Mouse (Mus musculus) CH12.LX (cell line): ENCODE data around the gene Espn. TPM values are rescaled to one million over a fixed set of nuclear protein-coding genes. Genes with fewer than 3 reads are reported as not detected.

Source experiments
- DNase-seq: peaks from one replicate; pipeline ENCODE4 v3.0.0-alpha.2; 2013; ENCODE audit errors: extremely low read depth
- H3K27ac ChIP-seq: 2 replicates; pipeline ENCODE4 v1.5.1; 2012; ENCODE audit warnings: low read depth, mild to moderate bottlenecking, control low read depth, moderate library complexity; ENCODE audit not compliant: insufficient read depth
- H3K27me3 ChIP-seq: replicated peaks from 2 replicates; pipeline ENCODE3; 2012; ENCODE audit warnings: inconsistent platforms
- H3K36me3 ChIP-seq, 2 experiments: replicated peaks in 1 of 2; 2 replicates each; pipeline versions ENCODE3 to v1.6.1; 2012; ENCODE audit warnings: inconsistent platforms in 1 of 2, low read length in 1 of 2, mild to moderate bottlenecking in 1 of 2, mixed read lengths in 1 of 2, moderate library complexity in 1 of 2; ENCODE audit not compliant: control insufficient read depth in 1 of 2, insufficient read depth in 1 of 2
- H3K4me1 ChIP-seq, 2 experiments: 2 replicates each; pipeline ENCODE4 v1.6.1; 2012; ENCODE audit warnings: inconsistent platforms in 1 of 2, moderate library complexity in 1 of 2; ENCODE audit not compliant: insufficient read depth in 2 of 2, control insufficient read depth in 1 of 2
- H3K4me2 ChIP-seq: 2 replicates; pipeline ENCODE4 v1.6.1; 2012; ENCODE audit warnings: low read depth, mild to moderate bottlenecking, control low read depth; ENCODE audit not compliant: poor library complexity, insufficient read depth, severe bottlenecking
- H3K4me3 ChIP-seq, 3 experiments: fragments of 150-350 bp in 1 of 3; sonication (generic) in 1 of 3; replicated peaks in 1 of 3; 2 replicates each; pipeline versions ENCODE3 to v1.5.1; 2011 to 2012; ENCODE audit warnings: low read depth in 2 of 3, low read length in 2 of 3, mild to moderate bottlenecking in 2 of 3, moderate library complexity in 2 of 3, control low read depth in 1 of 3, improper control_type of control experiment in 1 of 3, inconsistent platforms in 1 of 3, mixed read lengths in 1 of 3; ENCODE audit not compliant: poor library complexity in 1 of 3
- H3K79me2 ChIP-seq: replicated peaks from 2 replicates; pipeline ENCODE4 v1.6.1; 2012; ENCODE audit warnings: mild to moderate bottlenecking, moderate library complexity; ENCODE audit not compliant: control insufficient read depth, poor library complexity, insufficient read depth, severe bottlenecking; ENCODE audit errors: extremely low read depth
- H3K9ac ChIP-seq: 2 replicates; pipeline ENCODE4 v1.6.1; 2012; ENCODE audit warnings: low read depth, mild to moderate bottlenecking, control low read depth, moderate library complexity; ENCODE audit not compliant: insufficient read depth
- H3K9me3 ChIP-seq: replicated peaks from 2 replicates; pipeline ENCODE3; 2012; ENCODE audit warnings: low read length, inconsistent platforms, mixed read lengths
- BHLHE40 ChIP-seq: IDR thresholded peaks from 2 replicates; pipeline ENCODE4 v1.6.1; 2011; ENCODE audit warnings: mild to moderate bottlenecking, low read depth, low read length, improper control_type of control experiment
- CHD2 ChIP-seq: IDR thresholded peaks from 2 replicates; pipeline ENCODE4 v1.6.1; 2011; ENCODE audit warnings: low read length, improper control_type of control experiment
- CTCF ChIP-seq, 2 experiments: IDR thresholded peaks in 1 of 2; conservative IDR thresholded peaks in 1 of 2; 2 replicates each; pipeline ENCODE4 v1.5.1; 2011 to 2012; ENCODE audit warnings: low read depth in 2 of 2, low read length in 2 of 2, improper control_type of control experiment in 1 of 2, inconsistent platforms in 1 of 2, mild to moderate bottlenecking in 1 of 2, moderate library complexity in 1 of 2
- HCFC1 ChIP-seq: IDR thresholded peaks from 2 replicates; pipeline ENCODE4 v1.6.1; 2012; ENCODE audit warnings: low read depth, mild to moderate bottlenecking, inconsistent platforms, low read length, improper control_type of control experiment
- IRF4 ChIP-seq: IDR thresholded peaks from 2 replicates; pipeline ENCODE4 v1.6.1; 2014; ENCODE audit warnings: low read depth, mild to moderate bottlenecking, inconsistent platforms, low read length, improper control_type of control experiment
- JUN ChIP-seq: IDR thresholded peaks from 2 replicates; pipeline ENCODE4 v1.6.1; 2011; ENCODE audit warnings: low read depth, mild to moderate bottlenecking, low read length, improper control_type of control experiment, moderate library complexity; ENCODE audit not compliant: insufficient read depth
- MAZ ChIP-seq: IDR thresholded peaks from 2 replicates; pipeline ENCODE4 v1.6.1; 2012; ENCODE audit warnings: low read depth, mild to moderate bottlenecking, inconsistent platforms, low read length, improper control_type of control experiment, moderate library complexity
- MYC ChIP-seq: IDR thresholded peaks from 2 replicates; pipeline ENCODE4 v1.6.1; 2011; ENCODE audit warnings: low read depth, mild to moderate bottlenecking, improper control_type of control experiment, low read length
- NELFE ChIP-seq: IDR thresholded peaks from 2 replicates; pipeline ENCODE4 v1.6.1; 2011; ENCODE audit warnings: low read depth, low read length, improper control_type of control experiment
- POLR2AphosphoS2 ChIP-seq: IDR thresholded peaks from 2 replicates; pipeline ENCODE4 v1.6.1; 2011; ENCODE audit warnings: low read depth, low read length, improper control_type of control experiment
- RCOR1 ChIP-seq: conservative IDR thresholded peaks from 2 replicates; pipeline ENCODE4 v1.6.1; 2012; ENCODE audit warnings: low read depth, mild to moderate bottlenecking, inconsistent platforms, low read length, improper control_type of control experiment
- SIN3A ChIP-seq: IDR thresholded peaks from 2 replicates; pipeline ENCODE4 v1.6.1; 2012; ENCODE audit warnings: low read length, improper control_type of control experiment, inconsistent platforms
- USF1 ChIP-seq: IDR thresholded peaks from 2 replicates; pipeline ENCODE4 v1.6.1; 2014; ENCODE audit warnings: low read depth, mild to moderate bottlenecking, inconsistent platforms, low read length, improper control_type of control experiment
- ZC3H11A ChIP-seq: IDR thresholded peaks from 2 replicates; pipeline ENCODE4 v1.6.1; 2012; ENCODE audit warnings: low read depth, mild to moderate bottlenecking, inconsistent platforms, low read length, improper control_type of control experiment
- ZMIZ1 ChIP-seq: IDR thresholded peaks from 2 replicates; pipeline ENCODE4 v1.6.1; 2012; ENCODE audit warnings: low read depth, mild to moderate bottlenecking, inconsistent platforms, low read length, improper control_type of control experiment
- ZNF384 ChIP-seq: IDR thresholded peaks from 2 replicates; pipeline ENCODE4 v1.6.1; 2012; ENCODE audit warnings: low read depth, low read length, improper control_type of control experiment, inconsistent platforms
- dilution Hi-C: fragments of 300-500 bp; cut with MboI; formaldehyde crosslinking; loops from 2 replicates; pipeline ENCODE4 v1.14.3; 2020; ENCODE audit warnings: low sequenced_read_pairs; ENCODE audit not compliant: extremely low pct_unique_long_range_greater_than_20kb, extremely low pct_ligation_motif_present
- in situ Hi-C: fragments of 300-500 bp; cut with MboI; formaldehyde crosslinking; loops from 3 replicates; pipeline ENCODE4 v1.14.3; 2019; ENCODE audit warnings: low sequenced_read_pairs, low pct_ligation_motif_present, low pct_unique_long_range_greater_than_20kb, mixed read lengths
- polyA plus RNA-seq: library from polyadenylated mRNA; unstranded; fragments of >175 nt; gene quantifications from 2 replicates; pipeline ENCODE4 v1.2.1, GENCODE M21; 2012; ENCODE audit warnings: low read depth; ENCODE audit not compliant: insufficient read length
- total RNA-seq, 2 experiments: library from RNA; depleted of rRNA; stranded (reverse); fragments of 300-350 nt in 1 of 2; fragments of >200 nt in 1 of 2; gene quantifications; 2 replicates each; pipeline ENCODE4 v1.2.3; 2012 to 2014

Espn gene
- total and polyA plus RNA-seq, 3 experiments = 0.25 TPM; not detected in 2

GRCm38 (mm10) chr4:152126026-152126920, 25.9 kb downstream of the Espn start:
- no peak overlapping the region for H3K27ac ChIP-seq
- H3K4me2 ChIP-seq = no peak overlapping the region
- peaks cover 91% of the 10 kb centered on the region for H3K27me3 ChIP-seq
- dilution Hi-C loops (no loop called here), in situ Hi-C loops (no loop called here)
- H3K9me3 ChIP-seq = peaks cover 41% of the 10 kb centered on the region
- H3K36me3 ChIP-seq = no peaks in the 10 kb centered on the region
- peaks cover 18 to 24% of the 10 kb centered on the region in 2 experiments for H3K4me1 ChIP-seq
- no peak overlapping the region for H3K9ac ChIP-seq
- TF ChIP-seq CHD2 = no peak
- TF ChIP-seq MYC = no peak
- TF ChIP-seq SIN3A = no peak
- TF ChIP-seq POLR2AphosphoS2 = no peak
- no peak for TF ChIP-seq NELFE
- TF ChIP-seq RCOR1 = no peak
- no peak for TF ChIP-seq MAZ
- TF ChIP-seq IRF4 = no peak
- TF ChIP-seq ZNF384 = no peak
- no peak for TF ChIP-seq HCFC1
- no peak for TF ChIP-seq USF1
- TF ChIP-seq BHLHE40 = no peak
- no peak for TF ChIP-seq JUN
- TF ChIP-seq ZMIZ1 = no peak
- no peak for TF ChIP-seq ZC3H11A
- no peak for DNase-seq
- H3K4me3 ChIP-seq = no peak overlapping the region
- H3K79me2 ChIP-seq = no peaks in the 10 kb centered on the region

- Histone ChIP-seq H3K27me3 (peaks cover 89% of the 10 kb centered on the region), H3K79me2 (no peaks in the 10 kb centered on the region), H3K27ac (no peak overlapping the region), H3K4me2 (no peak overlapping the region), H3K4me3 (no peak overlapping the region), H3K4me1 (peaks cover 18 to 32% of the 10 kb centered on the region in 2 experiments), H3K36me3 (no peaks in the 10 kb centered on the region), H3K9me3 (peaks cover 36% of the 10 kb centered on the region), H3K9ac (no peak overlapping the region)
- dilution Hi-C loops = no loop called here
- no peak for TF ChIP-seq USF1
- no peak for TF ChIP-seq ZC3H11A
- TF ChIP-seq POLR2AphosphoS2 = no peak
- TF ChIP-seq CTCF (conservative IDR thresholded peaks at IDR 0.05 in 1 of 2, IDR thresholded peaks at IDR 0.05 in 1 of 2; ENCODE audit: low read depth in 2 of 2, low read length in 2 of 2) = no peak
- no peak for TF ChIP-seq RCOR1
- TF ChIP-seq MAZ = no peak
- no peak for DNase-seq
- in situ Hi-C loops = no loop called here
Measured at GRCm38 (mm10) chr4:152125161-152126025, 26.8 kb downstream of the Espn start.
